Mouse (Mus musculus) urinary bladder, postnatal 10 days (tissue): ENCODE measurements at regions not wholly inside any gene's neighbourhood (a gene's known extent, or its start where the extent isn't known, plus 50 kb on each side); places are given as distances from the start of the nearest gene placed in this dataset.

Experiments used
- DNase-seq: peaks from one replicate; pipeline ENCODE4 v3.0.0; 2022; ENCODE audit warnings: low spot score

DNA sequence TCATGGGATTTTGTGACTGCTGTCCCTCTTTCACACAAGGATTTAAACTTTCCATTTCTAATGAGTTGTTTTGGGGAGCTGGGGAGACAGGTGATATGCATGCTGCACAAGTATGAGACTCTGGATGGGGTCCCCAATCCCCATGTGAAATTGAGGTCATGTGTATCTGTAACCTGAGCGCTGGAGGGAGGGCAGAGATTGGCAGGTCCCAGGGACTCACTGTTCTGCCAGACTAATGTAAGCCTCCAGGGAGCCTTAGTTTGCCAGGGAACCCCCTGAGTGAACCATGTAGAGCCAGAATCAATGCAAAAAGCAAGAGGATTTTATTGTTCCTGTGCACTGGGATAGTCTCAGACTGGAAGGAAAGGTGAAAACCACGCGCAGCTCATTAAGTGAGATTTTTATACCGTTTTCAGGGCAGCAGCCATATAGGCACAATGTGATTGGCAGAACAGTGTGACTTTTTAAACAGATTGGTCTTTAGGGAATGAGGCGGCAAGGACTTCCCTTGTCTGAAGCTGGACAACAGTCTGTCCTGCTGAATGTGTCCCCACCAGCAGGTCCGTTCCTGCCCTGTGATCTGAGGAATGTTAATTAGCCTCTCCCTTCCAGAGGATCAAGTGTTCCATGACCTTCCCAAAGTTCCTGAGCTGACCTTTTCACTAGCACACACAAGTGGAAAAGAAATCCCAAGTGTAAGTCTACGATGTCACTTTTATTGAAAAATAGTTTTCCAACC is 59.9 kb upstream of the Oxgr1 start:
- DNase-seq: no peak

DNA sequence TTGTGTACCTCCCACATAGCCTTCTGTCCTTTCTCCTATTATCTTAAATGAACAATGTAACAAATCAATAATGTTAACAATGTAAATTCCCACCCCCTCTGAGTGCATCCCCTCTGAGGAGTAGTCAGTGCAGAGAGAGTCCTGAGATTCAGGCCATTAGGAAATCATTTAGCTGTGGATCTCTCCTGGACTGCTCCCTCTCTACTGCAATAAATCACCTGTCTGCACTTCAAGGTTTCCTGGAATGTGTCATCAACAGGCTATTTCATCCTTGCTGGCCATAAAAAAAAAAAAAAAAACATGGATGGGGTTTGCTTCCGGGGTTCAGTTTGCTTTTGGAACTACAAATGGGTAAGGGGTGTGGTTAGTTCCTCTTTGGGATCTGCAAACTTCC is 60.5 kb upstream of the Oxgr1 start:
- DNase-seq: no peak

DNA sequence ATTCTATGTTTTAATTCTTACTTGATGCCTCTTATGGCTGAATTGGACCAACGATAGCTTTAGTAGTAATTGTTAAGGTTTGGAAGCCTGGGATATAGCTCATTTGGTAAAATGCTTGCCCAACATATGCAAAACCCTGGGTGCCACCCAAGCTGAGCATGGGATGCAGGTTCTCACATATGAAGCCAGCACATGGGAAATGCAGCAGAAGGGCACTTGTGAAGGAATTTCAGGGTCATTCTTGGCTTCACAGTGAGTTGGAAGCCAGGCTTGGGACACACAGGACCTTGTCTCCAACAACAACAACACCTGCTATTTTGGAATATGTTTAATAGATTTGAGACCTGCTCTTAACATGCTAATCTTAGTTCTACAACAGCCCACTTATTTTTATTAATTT is 67.6 kb upstream of the Oxgr1 start:
- DNase-seq: no peak

DNA sequence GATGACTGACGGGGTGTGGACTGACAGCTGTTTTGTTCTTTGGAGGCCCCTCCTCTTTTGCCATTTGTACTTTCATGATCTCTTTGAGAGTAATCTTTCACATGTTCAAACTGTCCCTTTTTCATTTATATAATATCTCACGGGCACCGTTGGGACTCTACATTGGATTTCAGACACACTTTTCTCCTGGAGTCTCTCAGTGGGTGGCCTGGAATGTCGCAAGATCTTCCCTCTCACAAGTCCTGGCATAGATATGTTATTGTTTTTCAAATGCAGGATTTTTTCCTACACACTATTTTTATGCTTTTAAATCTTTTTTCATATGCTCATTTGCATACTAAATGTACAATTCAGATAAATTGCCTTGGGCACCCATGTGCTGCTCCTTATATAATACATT is 71.1 kb upstream of the Oxgr1 start:
- no peak for DNase-seq

DNA sequence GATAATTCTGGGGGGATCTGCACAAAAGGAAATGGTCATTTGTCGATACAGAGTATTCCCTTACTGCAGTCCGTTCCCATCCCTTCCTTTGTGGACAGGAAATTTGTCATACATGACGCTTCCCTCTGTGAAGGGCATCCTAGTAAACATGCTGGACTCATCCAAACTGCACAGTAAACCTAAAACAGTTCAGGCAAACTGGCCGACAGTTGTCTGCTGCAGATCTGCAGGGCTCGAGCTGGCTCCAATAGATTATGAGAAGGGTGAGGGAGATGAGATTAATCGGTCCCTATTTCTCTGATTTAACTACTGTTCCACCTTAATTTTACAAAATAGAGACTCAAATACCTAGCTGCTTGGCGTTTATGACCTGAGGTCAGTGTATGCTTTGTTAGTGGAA is 76.3 kb upstream of the Oxgr1 start:
- no peak for DNase-seq

DNA sequence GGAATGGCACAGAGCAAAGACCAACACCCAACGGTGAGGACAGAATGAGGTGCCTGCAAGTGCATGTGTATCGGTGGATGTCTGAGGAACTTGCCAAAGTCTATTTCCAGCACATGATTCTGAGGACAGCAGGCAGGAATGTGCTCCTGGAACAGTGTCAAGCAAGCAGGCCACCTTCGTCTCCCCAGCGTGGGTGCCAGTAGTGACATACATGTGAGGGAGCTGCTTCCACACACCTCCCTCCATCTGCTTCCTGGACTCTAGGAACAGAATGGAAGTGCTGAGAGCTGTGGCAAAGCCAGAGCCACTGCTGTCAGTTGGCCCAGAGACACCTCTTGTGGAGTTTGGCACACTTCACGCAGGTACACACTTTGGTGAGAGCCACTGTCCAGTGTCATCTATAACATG is 76.9 kb upstream of the Oxgr1 start:
- DNase-seq: no peak

DNA sequence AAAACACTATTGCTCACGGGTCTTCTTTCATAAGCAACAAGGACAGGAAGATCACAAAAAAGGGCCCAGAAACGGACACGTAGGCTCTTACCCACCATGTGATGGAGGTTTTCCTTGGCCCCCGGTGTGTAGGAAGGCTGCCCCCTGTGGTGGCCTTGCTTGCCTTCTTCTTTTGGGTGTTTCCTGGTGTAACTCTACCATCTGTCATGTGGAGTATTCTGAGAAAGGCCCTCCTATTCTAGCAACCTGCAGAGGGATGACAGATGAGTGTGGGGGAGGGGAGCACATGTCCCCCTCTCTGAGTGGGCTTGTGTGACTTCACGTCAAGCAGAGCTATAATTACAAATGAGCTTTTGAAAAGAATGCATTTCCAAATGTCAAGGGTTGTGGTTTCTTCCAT is 77.3 kb upstream of the Oxgr1 start:
- DNase-seq: no peak

DNA sequence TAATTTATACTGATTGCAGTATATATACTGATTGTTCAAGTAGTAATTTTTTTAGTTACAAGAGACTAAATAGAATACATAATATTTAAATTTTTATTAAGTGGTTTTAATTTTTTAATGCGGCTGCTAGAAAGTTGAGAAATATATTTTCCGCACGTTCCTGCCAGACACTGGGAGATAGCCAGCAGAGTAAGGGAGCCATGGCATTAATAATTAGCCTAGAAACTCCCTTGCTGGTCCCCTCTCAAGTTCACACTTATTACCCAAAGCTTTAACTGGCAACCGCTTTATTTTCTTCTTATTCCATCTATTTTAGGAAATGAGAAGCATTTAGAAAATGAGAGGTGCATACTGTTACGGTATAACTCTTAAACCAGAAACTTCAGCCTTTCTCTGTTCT is 78.0 kb upstream of the Oxgr1 start:
- DNase-seq: no peak

DNA sequence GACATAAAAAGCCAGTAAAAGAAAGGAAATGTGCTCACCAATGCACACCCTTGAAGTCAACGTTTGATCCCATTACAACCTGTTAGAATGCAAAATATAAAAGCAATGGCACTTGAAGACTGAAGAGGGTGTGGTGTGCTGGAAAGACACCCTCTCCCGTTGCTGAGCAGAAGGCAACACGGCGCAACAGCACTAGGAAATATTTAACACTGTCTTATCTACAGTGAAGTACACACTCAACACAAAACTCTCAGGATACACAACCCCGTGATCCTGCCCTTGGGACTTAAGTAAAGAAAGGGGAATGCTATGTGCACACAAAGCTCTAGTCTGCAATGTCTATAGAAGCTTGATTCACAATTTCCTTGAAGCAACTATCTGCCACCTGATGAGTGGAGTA is 83.1 kb upstream of the Oxgr1 start:
- no peak for DNase-seq

DNA sequence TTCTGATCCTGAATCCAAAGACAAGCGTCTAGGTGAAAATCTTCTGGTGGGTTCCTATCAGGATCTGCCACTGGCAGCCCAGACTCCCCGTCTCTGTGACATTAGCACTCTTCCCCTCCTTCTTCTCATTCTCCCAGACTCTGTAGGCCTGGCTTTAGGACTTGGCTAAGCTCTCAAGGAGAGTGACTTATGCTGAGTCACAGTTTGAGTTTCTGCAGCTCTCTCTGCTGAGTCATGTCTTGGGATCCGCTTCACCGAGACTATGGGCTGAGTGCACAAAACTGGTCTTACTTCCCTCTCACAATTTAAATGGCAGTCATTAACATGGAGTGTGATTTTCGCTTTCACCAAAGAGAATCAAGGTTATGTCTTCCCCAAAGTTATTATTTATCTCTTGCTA is 85.2 kb upstream of the Oxgr1 start:
- DNase-seq: no peak

DNA sequence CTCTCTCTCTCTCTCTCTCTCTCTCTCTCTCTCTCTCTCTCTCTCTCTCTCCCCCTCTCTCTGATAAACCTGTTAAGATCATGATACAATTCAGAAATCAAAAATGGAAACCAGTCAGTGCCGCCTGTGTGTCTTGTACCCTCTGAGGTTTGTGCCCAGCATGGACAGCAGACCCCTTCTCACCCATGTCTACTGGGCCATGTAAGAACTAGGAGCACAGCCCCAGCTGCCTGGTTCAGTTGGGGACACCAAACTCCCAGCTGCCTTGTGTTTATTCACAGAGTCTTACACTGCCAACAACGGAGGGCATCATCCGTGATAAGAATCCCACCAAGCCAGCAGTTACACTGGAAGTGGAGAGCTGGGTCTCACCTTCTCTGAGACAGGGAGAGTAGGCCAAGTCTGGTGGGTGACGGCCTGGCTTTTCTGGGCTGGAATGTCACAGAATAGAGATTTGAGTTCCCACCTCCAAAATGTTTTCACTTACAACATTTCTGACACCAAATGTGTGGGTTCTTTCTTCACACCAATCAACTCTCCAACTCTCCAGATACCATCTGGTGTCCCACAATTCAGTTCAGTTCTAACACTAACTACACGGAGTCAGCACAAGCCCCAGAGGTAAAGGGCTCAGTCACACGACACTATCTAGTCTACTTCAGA is 92.2 kb upstream of the Oxgr1 start:
- DNase-seq: no peak

DNA sequence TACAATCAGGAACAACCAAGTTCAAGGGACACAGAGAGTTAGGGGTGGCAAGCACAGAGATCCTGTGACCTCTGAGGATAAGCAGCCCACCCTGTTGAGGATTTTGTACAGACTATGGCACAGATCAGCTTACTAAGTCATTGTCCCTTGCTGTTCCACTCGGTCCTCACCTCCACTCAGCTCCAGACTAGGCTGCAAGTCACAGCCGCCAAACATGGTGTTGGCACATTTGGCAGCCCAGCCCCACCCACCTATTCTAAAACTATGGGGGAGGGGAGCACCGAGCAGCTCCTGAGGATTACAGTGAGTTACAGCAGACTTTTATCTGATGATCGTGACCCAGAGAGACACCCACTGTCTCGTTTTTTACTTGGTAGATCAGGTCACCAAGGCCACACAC is 93.0 kb upstream of the Oxgr1 start:
- no peak for DNase-seq

DNA sequence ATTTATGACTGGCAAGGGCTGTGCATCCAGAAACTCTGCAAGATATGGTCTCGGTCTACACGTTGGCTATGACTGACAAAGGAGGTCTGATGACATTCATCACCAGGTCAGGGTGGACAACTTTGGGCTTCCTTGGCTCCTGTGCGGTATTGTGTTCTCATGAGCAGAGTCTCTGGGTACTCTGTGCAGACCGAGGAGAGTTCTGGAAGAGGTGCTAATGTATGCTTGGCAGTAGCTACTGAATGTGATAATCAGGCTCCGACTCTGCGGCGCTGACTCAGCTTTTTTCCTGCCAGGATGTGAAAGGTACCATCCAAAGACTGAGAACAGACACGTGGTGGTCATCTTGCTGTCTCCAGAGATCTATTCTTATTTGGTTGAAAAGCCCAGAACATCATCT is 94.5 kb upstream of the Oxgr1 start:
- DNase-seq: no peak

DNA sequence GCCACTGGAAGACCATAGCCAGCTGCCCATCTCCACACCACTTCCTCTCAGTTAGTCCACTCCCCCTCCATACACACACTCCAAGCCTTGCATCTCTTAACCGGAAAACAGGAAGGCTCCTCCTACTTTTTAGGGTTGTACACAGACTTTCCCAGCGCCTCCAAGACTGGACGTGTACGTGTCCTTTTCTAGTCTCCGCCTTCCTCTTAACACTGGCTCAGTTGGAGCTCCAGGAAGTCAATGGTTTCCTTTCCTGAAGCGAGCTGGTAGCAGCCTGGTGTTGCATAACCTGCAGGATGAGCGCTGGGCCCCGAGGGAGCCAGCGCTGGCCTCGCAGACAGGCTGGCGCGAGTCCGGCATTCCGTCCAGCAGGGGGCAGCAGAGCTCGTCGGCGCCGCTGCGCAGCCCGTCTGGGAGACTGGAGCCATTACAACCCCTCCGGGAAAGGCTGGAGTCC is 95.5 kb upstream of the Oxgr1 start:
- peak; percentile 92 for DNase-seq

DNA sequence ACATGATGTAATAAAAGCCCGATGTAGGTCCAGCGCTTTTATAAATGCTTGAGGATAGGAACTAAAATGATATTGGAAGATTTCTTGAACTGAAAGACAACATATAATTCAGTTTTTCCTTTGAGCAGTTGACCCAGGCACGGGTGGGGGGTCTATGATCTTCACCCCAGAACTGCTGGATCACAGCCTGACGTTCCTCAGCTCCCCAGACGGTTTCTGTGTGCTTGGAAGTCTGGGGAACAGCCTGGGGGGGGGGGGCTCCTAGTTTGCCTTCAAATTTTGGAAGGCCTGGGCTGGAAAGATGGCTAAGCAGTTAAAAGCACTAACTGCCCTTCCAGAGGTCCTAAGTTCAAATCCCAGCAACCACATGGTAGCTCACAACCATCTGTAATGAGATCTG is 96.3 kb upstream of the Oxgr1 start:
- DNase-seq: no peak

DNA sequence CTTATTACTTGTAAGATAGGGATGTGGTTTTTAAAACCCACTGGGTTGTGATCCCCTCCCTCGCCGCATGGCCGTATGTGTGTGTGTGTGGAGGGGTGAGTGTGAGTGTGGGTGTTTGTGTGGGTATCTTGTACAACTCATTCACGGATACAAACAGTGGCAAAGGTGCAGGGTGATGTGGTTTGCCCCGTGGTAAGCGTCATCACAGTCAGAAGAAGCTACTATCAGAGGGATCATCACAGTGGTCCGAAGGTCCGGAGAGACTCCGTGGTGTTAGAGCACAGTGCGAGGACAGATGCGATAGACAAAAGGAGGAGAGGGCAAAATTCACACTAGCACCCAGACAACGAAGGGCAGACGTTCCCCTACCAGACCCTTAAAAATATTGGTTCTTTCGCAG is 97.0 kb upstream of the Oxgr1 start:
- DNase-seq: no peak

DNA sequence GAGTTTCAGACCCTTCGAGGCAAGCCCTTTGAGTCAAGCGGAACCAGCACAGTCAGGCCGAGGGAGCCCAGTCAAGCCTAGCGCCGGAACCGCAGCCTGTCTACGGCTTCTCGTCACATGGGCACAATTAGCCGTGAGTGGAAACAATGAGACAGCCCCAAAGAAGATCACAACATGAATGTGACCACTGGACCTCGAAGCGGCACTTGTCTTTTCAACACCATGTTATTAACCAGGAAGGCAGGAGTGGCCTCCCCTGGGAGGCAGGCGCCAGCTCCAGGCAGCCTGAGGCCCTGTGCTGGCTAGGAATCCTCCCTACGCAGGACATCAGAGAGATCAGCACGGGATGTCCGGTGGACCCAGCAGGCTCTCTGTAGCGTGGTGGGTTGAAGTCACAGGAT is 97.4 kb upstream of the Oxgr1 start:
- DNase-seq: no peak

DNA sequence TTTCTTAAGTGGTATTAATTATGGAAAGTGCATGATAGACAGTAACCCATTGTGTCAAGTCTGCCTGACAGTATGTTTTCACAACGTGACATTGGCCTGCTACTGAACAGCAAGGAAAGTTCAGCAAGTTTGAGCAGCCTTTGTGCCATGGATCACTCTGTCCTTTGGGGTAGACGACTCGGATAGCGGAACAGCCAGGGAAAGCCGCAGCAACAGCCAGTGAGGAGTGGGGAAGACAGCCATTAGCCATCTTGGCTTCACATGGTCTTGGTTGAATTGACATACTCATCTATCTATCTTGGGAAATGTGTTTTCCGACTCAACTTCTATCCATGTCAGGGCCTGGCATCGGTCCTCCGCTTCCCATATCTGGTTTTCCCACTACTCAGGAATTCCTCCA is 98.0 kb upstream of the Oxgr1 start:
- no peak for DNase-seq

DNA sequence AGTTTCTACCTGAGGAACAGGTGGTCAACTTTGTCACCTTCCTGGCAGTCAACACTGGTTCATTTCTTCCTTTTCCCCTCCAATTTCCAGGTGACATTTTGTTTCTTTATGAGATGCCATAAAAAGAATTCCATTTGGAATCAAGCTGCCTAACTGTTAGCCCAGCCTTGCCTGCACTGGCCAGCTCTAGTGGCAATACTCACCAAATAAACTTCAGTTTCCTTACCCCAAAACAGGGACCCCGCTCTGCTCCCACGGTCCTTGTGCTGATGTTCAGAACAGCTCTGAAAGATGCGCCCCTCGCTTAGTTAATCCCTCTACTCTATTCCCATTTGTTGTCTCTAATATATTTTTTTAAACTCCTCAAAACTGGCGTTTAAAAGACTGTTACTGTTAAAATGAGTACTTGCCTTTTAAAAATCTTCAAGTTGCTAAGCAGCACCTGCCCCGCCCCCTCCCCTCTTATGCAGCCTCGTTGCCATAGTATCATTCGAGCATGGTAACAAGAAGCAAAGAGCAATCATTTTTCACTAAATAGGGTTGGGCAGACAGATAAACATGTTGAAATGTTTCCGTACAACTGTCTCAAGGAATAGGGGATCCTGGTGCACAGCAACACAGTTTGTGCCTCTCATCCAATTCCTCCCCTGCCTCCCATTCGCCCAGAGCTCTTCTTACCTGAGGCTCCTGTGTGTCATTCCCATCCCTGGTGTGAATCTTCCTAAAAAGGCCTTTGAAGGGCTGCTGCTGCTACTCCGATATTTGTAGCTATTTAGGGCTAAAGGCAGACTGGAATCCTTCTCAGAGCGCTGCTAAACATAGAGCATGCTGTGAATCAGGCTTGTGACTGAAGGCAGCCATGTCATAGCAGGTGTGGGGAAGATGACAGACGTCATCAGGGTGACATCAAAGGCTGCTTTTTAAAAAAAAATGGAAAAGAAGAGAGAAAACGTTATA is 98.8 kb upstream of the Oxgr1 start:
- no peak for DNase-seq

DNA sequence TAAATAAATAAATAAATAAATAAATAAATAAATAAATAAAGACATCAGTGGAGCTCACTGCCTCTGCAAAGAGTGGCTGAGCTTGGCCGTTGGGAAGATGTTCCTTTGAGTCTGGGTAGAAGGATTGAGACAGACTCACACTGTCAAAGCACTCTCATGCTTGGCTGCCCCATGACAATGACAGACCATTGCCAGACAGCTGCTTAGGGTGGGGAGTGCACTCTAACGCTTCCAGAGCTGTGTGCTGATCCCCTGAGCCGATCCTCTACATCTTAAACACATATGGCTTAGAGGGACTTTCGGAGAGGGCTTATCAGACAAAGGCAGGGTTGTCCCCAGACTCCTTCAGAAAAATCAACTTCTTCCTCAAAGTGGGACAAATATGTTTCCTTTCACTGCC is 100.0 kb upstream of the Oxgr1 start:
- DNase-seq: no peak

DNA sequence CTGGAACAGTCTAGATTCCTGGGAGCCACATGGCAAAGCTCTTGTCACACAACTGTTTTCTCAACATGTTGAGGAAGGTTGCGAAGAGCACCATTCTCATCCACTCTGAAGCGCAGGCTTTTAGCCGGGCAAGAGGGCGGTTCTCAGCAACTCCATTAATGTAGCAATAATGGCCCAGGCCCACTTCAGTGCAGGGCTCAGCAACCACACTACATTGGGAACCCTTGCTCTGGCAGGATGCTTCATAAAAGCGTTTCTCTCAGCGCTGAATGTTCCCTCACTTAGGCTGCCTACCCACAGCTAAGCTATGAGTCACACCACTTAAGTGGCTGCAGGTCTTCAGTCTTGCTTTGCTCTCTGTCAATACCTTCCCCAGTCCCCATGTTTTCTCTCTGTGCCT is 102.2 kb upstream of the Oxgr1 start:
- no peak for DNase-seq

DNA sequence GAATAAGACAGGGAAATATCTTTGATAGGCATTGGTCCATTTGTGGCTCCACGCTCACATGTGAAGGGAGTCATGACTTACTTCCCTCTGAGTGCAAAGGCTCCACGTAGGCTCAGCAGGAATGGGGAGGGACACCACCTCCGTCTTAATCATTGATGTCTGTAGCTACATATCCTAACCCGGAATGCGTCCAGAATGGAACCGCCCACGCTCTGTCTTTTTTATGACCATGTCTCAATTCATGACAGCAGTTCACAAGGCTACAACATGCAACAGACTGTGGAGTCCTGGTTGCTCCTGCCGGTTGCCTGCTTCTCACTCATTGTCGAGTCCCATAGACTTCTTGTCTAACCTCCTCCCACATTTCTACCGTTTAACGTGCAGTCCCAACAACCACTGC is 104.1 kb upstream of the Oxgr1 start:
- DNase-seq: no peak
